Comparison of ENCODE assay signal across 7 mouse cellular contexts in the genomic region with DNA sequence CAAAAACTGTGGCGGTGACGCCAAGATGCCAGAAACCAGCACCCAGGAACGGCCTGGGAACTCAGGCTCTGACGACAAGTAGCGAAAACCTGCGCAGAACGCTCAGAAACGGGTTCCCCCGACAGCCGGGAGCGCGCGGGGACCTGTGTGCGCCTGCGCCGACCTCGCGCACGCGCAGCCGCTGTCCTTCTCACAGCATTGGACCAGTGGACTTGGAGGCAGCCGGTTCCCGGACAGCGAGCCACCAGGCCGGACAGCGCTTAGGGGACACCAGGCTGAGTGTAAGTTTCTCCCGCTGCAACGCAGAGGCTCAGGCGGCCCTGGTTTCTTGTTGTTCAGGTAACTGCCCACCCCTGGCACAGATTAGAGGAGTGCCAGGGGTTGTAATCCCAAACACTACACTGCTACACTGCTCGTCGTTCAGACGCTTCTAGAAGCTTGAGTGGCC. TPM values are rescaled to one million over a fixed set of nuclear protein-coding genes. Genes with fewer than 3 reads are reported as not detected.
DNase-seq lines count a peak whose midpoint lies in the region; ATAC-seq lines count a peak whose summit lies in the region.

A gene (plus strand): TSS at position 167 of the 448 bp plus-strand sequence.

- H3K4me2 ChIP-seq in embryonic facial prominence, embryonic 12.5 days (replicated peaks) = peak within 1 kb of the TSS; percentile 77
- peak within 1 kb of the TSS; percentile 75 for H3K4me2 ChIP-seq in limb, embryonic 13.5 days (replicated peaks)
- H3K4me2 ChIP-seq in midbrain, embryonic 16.5 days (ENCODE audit: low read length) = peak within 1 kb of the TSS; percentile 86

- peaks cover 11% of the 10 kb centered on the region; the same call in 1 of the 2 replicates for H3K4me1 ChIP-seq in embryonic facial prominence, embryonic 12.5 days
- H3K4me1 ChIP-seq in limb, embryonic 13.5 days = peaks cover 21% of the 10 kb centered on the region
- H3K4me1 ChIP-seq in midbrain, embryonic 16.5 days (ENCODE audit: control insufficient read depth, insufficient read depth, low read length) = peaks cover 36% of the 10 kb centered on the region

- no peaks in the 10 kb centered on the region for H3K9me3 ChIP-seq in embryonic facial prominence, embryonic 12.5 days
- no peaks in the 10 kb centered on the region for H3K9me3 ChIP-seq in limb, embryonic 13.5 days
- H3K9me3 ChIP-seq in midbrain, embryonic 16.5 days (replicated peaks; ENCODE audit: control insufficient read depth, low read length, poor library complexity, severe bottlenecking) = no peaks in the 10 kb centered on the region

- H3K27me3 ChIP-seq in embryonic facial prominence, embryonic 12.5 days = no peaks in the 10 kb centered on the region
- no peaks in the 10 kb centered on the region for H3K27me3 ChIP-seq in limb, embryonic 13.5 days
- H3K27me3 ChIP-seq in midbrain, embryonic 16.5 days (ENCODE audit: control insufficient read depth, insufficient read depth, low read depth, low read length) = no peaks in the 10 kb centered on the region

- peak within 1 kb of the TSS; percentile 59 for H3K4me3 ChIP-seq in embryonic facial prominence, embryonic 12.5 days
- H3K4me3 ChIP-seq in limb, embryonic 13.5 days = peak within 1 kb of the TSS; percentile 65
- peak within 1 kb of the TSS; percentile 79 for H3K4me3 ChIP-seq in midbrain, embryonic 16.5 days (ENCODE audit: low read depth, low read length)

- under 1% methylated on average over 32 of the region's 32 CpGs for WGBS in embryonic facial prominence, embryonic 12.5 days
- under 1% methylated on average over 32 of the region's 32 CpGs for WGBS in limb, embryonic 13.5 days
- WGBS in midbrain, embryonic 16.5 days = under 1% methylated on average over 30 of the region's 32 CpGs

- peaks cover 2% of the 10 kb centered on the region; the same call in 1 of the 2 replicates for H3K36me3 ChIP-seq in embryonic facial prominence, embryonic 12.5 days
- H3K36me3 ChIP-seq in limb, embryonic 13.5 days = peaks cover 3% of the 10 kb centered on the region
- H3K36me3 ChIP-seq in midbrain, embryonic 16.5 days (ENCODE audit: control insufficient read depth, insufficient read depth, low read length) = no peaks in the 10 kb centered on the region

- peak; percentile 76 for ATAC-seq in embryonic facial prominence, embryonic 12.5 days (ENCODE audit: insufficient number of reproducible peaks, insufficient read depth, low FRiP score, low TSS enrichment)
- peak; percentile 86 for ATAC-seq in limb, embryonic 13.5 days (ENCODE audit: low FRiP score, low read depth)
- ATAC-seq in midbrain, embryonic 16.5 days = peak; percentile 84

- DNase-seq in adrenal gland, postnatal 25 days = peak; percentile 90
- peak; percentile 89 to 95 for DNase-seq in heart, adult 18-20 months
- DNase-seq in kidney, adult 8-10 months = peak; percentile 87 to 88
- DNase-seq in spleen, postnatal 10 days (ENCODE audit: low spot score in 2 of 2) = peak; percentile 59 to 81

- peak within 1 kb of the TSS; percentile 84 for H3K27ac ChIP-seq in embryonic facial prominence, embryonic 12.5 days
- H3K27ac ChIP-seq in limb, embryonic 13.5 days = peak within 1 kb of the TSS; percentile 72; the same call in 1 of the 2 replicates
- peak within 1 kb of the TSS; percentile 87 for H3K27ac ChIP-seq in midbrain, embryonic 16.5 days (ENCODE audit: low read length)

- H3K9ac ChIP-seq in embryonic facial prominence, embryonic 12.5 days = peak within 1 kb of the TSS; percentile 64
- H3K9ac ChIP-seq in limb, embryonic 13.5 days = peak within 1 kb of the TSS; percentile 77
- peak within 1 kb of the TSS; percentile 87 for H3K9ac ChIP-seq in midbrain, embryonic 16.5 days (ENCODE audit: low read depth, low read length)

RNA-seq across cellular contexts. Expression of the gene that starts here (rescaled TPM):
- total RNA-seq in adrenal gland, postnatal 25 days (2021) = 99.9 and 103 TPM in 2 replicates
- 25.7 and 26.5 TPM in 2 replicates for polyA plus RNA-seq in embryonic facial prominence, embryonic 12.5 days (2016; fragmentation: Nextera tagmentation; extraction: Ambion mirVana)
- total RNA-seq in heart, adult 18-20 months (2021) = 10 to 100 TPM; 27.8 to 28.1 TPM
- 19.7 and 21.9 TPM in 2 replicates for polyA plus RNA-seq in limb, embryonic 13.5 days (2015; fragmentation: Nextera tagmentation; extraction: Ambion mirVana)
- polyA plus RNA-seq in midbrain, embryonic 16.5 days (2015; fragmentation: Nextera tagmentation; extraction: Ambion mirVana) = 45.2 and 46.1 TPM in 2 replicates

Comparison
In these comparisons a context has a peak if more than half of its experiments do, and no peak if none do; other contexts are left out.
1. Peak in every context shown above with its lines: DNase-seq, ATAC-seq, H3K4me3 ChIP-seq and H3K27ac ChIP-seq.